Mouse (Mus musculus) small intestine, adult 2 months (tissue): ENCODE measurements around the gene Dnah3. TPM values are rescaled to one million over a fixed set of nuclear protein-coding genes. Genes with fewer than 3 reads are reported as not detected.

Experiments used
- H3K27ac ChIP-seq: fragments of 200-500 bp; 2 replicates; pipeline ENCODE4 v1.5.1; 2012; ENCODE audit warnings: low read depth, low read length, control low read depth, inconsistent platforms; ENCODE audit not compliant: insufficient read depth
- H3K27me3 ChIP-seq: fragments of 200-500 bp; 2 replicates; pipeline ENCODE4 v1.6.1; 2012; ENCODE audit warnings: mild to moderate bottlenecking, moderate library complexity, low read length, inconsistent platforms; ENCODE audit not compliant: control insufficient read depth, insufficient read depth
- H3K36me3 ChIP-seq: fragments of 200-500 bp; 2 replicates; pipeline ENCODE4 v1.6.1; 2012; ENCODE audit warnings: mild to moderate bottlenecking, low read length, control low read depth, inconsistent platforms; ENCODE audit not compliant: control insufficient read depth, insufficient read depth
- H3K4me1 ChIP-seq: fragments of 200-500 bp; 2 replicates; pipeline ENCODE4 v1.6.1; 2012; ENCODE audit warnings: low read length, inconsistent platforms, mixed read lengths; ENCODE audit not compliant: control insufficient read depth, insufficient read depth, insufficient read length
- H3K4me3 ChIP-seq: fragments of 200-500 bp; 2 replicates; pipeline ENCODE4 v1.5.1; 2012; ENCODE audit warnings: low read depth, mild to moderate bottlenecking, control low read depth, inconsistent platforms, low read length, moderate library complexity
- CTCF ChIP-seq: fragments of 200-500 bp; IDR thresholded peaks from 2 replicates; pipeline ENCODE4 v1.5.1; 2012; ENCODE audit warnings: low read depth, mild to moderate bottlenecking, control low read depth, inconsistent platforms, low read length, moderate library complexity, mixed read lengths; ENCODE audit not compliant: insufficient replicate concordance, insufficient read length; ENCODE audit errors: extremely low read depth
- POLR2A ChIP-seq: fragments of 200-500 bp; IDR thresholded peaks from 2 replicates; pipeline ENCODE4 v1.6.1; 2012; ENCODE audit warnings: low read depth, mild to moderate bottlenecking, control low read depth, inconsistent platforms, low read length, moderate library complexity
- WGBS: fragments of 180-500 bp; shearing (Covaris S2); methylation state at CpG from one replicate; pipeline ENCODE4 v1.1.7; 2018; 5-methylcytosine and 5-hydroxymethylcytosine counted together
- polyA plus RNA-seq: library from polyadenylated mRNA; depleted of rRNA; stranded (reverse); fragments of >200 nt; gene quantifications from 2 replicates; pipeline ENCODE4 v1.2.3, GENCODE M21; 2012

The Dnah3 gene
- polyA plus RNA-seq, 1 experiment = not detected

DNA sequence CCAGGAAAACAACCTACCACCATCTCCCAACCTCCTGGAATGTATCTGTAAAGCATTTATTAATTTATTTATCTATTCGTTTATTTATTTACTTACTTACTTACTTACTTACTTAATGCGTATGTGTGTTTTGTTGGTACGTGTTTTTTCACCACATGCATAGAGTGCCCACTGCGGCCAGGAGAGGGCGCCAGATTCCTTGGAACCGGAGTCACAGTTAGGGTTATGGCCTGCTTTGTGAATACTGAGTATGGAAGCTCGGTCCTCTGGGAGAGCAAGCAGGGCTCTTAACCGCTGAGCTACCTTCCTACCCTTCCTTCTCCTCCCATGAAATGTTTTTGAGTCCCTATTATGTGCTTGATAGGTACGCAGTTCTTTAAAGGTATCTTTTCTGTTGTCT lies 3.3 kb upstream of the Dnah3 start:
- TF ChIP-seq CTCF (peak; percentile 91; the same call in 1 of the 2 replicates), POLR2A (no peak)
- 21% methylated on average over 9 of the region's 9 CpGs for WGBS
- H3K4me1 ChIP-seq = peaks cover 5% of the 10 kb centered on the region

DNA sequence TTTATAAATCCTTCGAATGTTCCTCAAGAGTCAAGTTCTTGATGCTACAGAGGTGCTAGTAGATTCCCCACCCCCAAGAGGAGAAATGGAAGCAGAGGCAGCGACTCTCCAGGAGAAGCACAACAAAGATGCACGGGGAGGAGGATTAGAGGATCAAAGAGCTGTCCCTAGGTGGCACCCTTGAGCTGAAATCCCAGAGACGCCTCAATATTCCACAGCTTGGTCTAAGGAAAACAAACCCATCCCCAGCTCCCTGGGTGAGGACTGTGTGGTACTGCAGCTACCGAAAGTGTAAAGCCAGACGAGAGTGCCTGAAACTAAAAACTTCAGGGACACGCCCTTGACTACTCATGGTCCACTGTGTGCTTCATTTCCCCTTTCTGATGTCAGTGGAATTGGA lies 2.8 kb upstream of the Dnah3 start:
- TF ChIP-seq POLR2A = no peak
- peak; percentile 74; the same call in 1 of the 2 replicates for TF ChIP-seq CTCF
- H3K36me3 ChIP-seq = no peaks in the 10 kb centered on the region
- peaks cover 2% of the 10 kb centered on the region for H3K4me1 ChIP-seq
- H3K27me3 ChIP-seq = no peaks in the 10 kb centered on the region
- no peak overlapping the region for H3K4me3 ChIP-seq
- WGBS = 8% methylated on average over 7 of the region's 7 CpGs
- no peak overlapping the region for H3K27ac ChIP-seq

More for the DNA sequence above, 3.3 kb upstream of the Dnah3 start:
- Histone ChIP-seq H3K27ac (no peak overlapping the region), H3K36me3 (no peaks in the 10 kb centered on the region), H3K4me3 (no peak overlapping the region), H3K27me3 (no peaks in the 10 kb centered on the region)

DNA sequence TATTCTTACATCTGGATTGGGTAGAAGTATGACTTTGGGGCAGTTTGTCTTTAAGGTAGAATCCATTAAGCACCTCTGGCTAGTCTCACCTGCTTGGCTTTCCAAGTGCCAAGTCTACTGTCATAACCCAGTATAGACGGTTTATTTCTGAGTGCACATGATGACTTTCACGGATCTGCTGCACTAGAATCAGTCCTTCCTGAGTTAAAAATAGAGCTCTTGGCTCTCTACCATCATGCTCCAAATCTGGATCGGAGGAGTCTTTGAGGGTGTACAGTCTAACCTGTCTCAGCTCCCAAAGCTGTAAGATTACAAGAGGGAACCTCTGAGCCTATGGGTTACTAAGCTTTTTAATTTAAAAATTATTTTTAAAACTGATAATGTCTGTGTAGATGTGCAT lies 864 bp downstream of the Dnah3 start:
- H3K27me3 ChIP-seq = no peaks in the 10 kb centered on the region
- no peak overlapping the region for H3K4me3 ChIP-seq
- H3K36me3 ChIP-seq = no peaks in the 10 kb centered on the region
- no peak for TF ChIP-seq POLR2A
- TF ChIP-seq CTCF = no peak
- no peak overlapping the region for H3K27ac ChIP-seq
- H3K4me1 ChIP-seq = no peaks in the 10 kb centered on the region
- WGBS = 74% methylated on average over 3 of the region's 3 CpGs

DNA sequence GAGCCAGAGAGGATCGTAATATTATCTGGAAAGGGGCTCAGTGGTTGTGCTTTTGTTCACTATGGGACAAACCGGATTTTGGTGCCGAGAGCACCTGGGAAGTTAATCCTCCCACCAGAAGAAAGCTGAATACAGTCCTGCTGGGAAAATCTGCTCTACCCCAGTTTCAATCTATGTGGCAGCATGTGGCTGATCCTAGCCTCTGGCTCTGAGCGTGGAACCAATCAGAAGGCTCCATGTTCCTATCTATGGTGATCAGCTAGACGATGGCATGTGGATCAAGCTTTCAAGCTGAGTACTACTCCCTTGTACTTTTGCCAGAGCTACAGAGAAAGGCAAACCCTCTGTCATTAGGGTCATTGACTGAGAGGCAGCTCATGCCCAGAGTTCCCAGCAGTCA lies 2.0 kb downstream of the Dnah3 start:
- H3K27me3 ChIP-seq = no peaks in the 10 kb centered on the region
- no peaks in the 10 kb centered on the region for H3K4me1 ChIP-seq
- WGBS = 35% methylated on average over 5 of the region's 5 CpGs
- H3K27ac ChIP-seq = no peak overlapping the region
- TF ChIP-seq CTCF = no peak
- no peak for TF ChIP-seq POLR2A
- H3K4me3 ChIP-seq = no peak overlapping the region
- H3K36me3 ChIP-seq = no peaks in the 10 kb centered on the region

DNA sequence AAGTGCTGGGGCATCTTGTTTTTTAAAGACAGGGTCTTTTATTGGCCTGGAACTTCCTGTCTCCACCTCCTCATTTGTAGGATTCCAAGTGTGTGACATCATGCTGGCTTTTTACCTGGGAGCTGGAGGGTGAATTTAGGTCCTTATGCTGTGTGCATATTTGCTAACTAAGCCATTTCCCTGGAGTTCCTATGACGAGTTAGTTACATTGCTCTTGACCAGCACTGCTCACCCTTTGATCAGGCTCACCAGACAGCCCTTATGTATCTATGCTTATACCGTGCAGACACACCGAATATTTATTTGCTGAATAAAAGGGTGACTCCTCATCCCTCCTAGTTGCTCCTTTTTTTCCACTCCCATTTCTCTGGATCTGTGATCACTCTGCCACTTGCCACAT lies 14.9 kb downstream of the Dnah3 start:
- WGBS = 54% methylated on average over 3 of the region's 3 CpGs
- H3K4me1 ChIP-seq = no peaks in the 10 kb centered on the region
- TF ChIP-seq CTCF = no peak
- no peak for TF ChIP-seq POLR2A
- no peak overlapping the region for H3K4me3 ChIP-seq
- no peaks in the 10 kb centered on the region for H3K36me3 ChIP-seq
- H3K27ac ChIP-seq = no peak overlapping the region
- H3K27me3 ChIP-seq = no peaks in the 10 kb centered on the region

DNA sequence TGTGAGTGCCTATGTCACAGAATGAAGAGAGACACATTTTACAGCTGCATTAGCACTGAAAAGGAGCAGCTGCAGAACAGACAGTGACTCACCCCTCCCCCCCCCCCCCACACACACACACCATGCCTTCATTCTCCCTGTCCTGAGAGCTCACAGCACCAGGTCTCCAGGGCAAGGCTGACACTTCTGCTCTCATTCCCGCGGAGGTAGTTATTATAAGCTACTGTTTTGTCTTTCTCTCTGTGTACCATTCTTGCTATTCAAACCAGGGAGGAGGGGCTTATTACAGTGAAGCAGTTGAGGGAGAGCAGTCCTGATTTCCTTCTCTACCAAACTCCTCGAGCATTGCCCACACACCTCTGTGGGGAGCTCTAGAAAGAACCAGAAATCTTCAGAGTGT lies 25.9 kb downstream of the Dnah3 start:
- no peaks in the 10 kb centered on the region for H3K27me3 ChIP-seq
- no peaks in the 10 kb centered on the region for H3K36me3 ChIP-seq
- no peak overlapping the region for H3K27ac ChIP-seq
- TF ChIP-seq CTCF (no peak), POLR2A (no peak)
- H3K4me3 ChIP-seq = no peak overlapping the region
- 26% methylated on average over 3 of the region's 3 CpGs for WGBS
- H3K4me1 ChIP-seq = no peaks in the 10 kb centered on the region

DNA sequence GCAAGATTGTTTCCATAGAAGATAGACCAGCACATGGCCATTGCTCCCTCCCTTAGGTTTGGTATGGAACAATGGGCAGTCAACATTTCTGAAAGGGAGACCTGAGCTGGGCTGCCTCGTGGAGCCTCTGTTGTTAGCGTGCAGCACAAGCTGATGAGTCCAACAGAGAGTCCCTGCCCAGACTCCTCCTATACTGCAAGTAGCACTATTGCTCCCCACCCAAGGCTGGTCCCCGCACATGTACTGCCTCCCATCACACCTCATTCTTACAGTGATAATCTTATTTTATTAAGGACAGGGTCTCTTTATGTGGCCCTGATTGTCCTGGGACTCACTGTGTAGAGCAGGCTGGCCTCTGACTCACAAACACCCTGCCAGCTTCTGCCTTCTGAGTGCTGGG lies 27.0 kb downstream of the Dnah3 start:
- no peak overlapping the region for H3K27ac ChIP-seq
- WGBS = 81% methylated on average over 3 of the region's 3 CpGs
- H3K4me1 ChIP-seq = no peaks in the 10 kb centered on the region
- H3K27me3 ChIP-seq = no peaks in the 10 kb centered on the region
- H3K4me3 ChIP-seq = no peak overlapping the region
- TF ChIP-seq POLR2A (no peak), CTCF (no peak)
- no peaks in the 10 kb centered on the region for H3K36me3 ChIP-seq

DNA sequence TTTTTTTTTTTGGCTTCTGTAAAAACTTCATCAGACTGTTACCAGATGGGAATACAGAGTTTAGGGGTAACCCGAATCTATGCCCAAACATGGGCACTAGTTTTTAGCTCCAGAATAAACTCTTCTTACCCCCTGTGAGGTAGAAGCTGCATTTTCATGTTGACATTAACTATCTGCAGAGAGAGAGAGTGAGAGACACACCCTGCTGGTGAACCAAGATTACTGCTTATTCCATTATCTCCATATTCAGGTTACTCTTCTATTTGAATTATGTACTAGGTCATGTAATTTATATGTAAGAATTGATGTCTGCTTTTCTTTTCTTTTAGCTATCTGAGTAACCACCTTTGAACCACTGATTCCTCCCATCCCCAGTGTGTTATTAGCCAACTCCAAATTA lies 31.0 kb downstream of the Dnah3 start:
- Histone ChIP-seq H3K4me1 (no peaks in the 10 kb centered on the region), H3K27ac (no peak overlapping the region), H3K27me3 (no peaks in the 10 kb centered on the region), H3K36me3 (no peaks in the 10 kb centered on the region), H3K4me3 (no peak overlapping the region)
- TF ChIP-seq POLR2A = no peak
- no peak for TF ChIP-seq CTCF
- WGBS = 84% methylated on average over 1 of the region's 1 CpGs
